Mouse (Mus musculus): Measurements from ENCODE around the gene Lrrc8c. TPM values are rescaled to one million over a fixed set of nuclear protein-coding genes. Genes with fewer than 3 reads are reported as not detected.
A peak's percentile ranks its signal among the peaks of the same experiment; 100 is the strongest.
"Not testable (repeated sequence)": the region's sequence is repeated elsewhere in the genome, so short reads cannot be mapped to it uniquely, and the experiment has no call there.

The Lrrc8c gene
- polyA plus RNA-seq, 1 experiment from 2014 or later, result 13.5 TPM

GRCm38 (mm10) chr5:105625504-105626150 is 106.4 kb downstream of the Lrrc8c start:
- Histone ChIP-seq H3K27me3 (ENCODE audit: control insufficient read depth, insufficient read depth, low read length) (no peaks in the 10 kb centered on the region), H3K36me3 (replicated peaks; ENCODE audit: control insufficient read depth, insufficient read depth, low read depth, low read length) (no peaks in the 10 kb centered on the region), H3K9me3 (replicated peaks; ENCODE audit: control insufficient read depth, low read length) (no peaks in the 10 kb centered on the region), H3K27ac (replicated peaks; ENCODE audit: low read depth, low read length) (no peak overlapping the region), H3K9ac (replicated peaks; ENCODE audit: low read length) (no peak overlapping the region), H3K4me1 (ENCODE audit: control insufficient read depth, insufficient read depth, low read length) (no peaks in the 10 kb centered on the region), H3K4me2 (ENCODE audit: low read depth, low read length) (no peak overlapping the region), H3K4me3 (ENCODE audit: low read depth, low read length) (no peak overlapping the region)
- ATAC-seq (replicated peaks; ENCODE audit: insufficient number of reproducible peaks, low FRiP score, low TSS enrichment, low read depth) (no peak), DNase-seq (ENCODE audit: low spot score) (no peak)
- 54% methylated on average over 8 of the region's 8 CpGs for WGBS

GRCm38 (mm10) chr5:105626355-105626754 is 107.2 kb downstream of the Lrrc8c start:
- DNase-seq (ENCODE audit: low spot score) (peak; percentile 59), ATAC-seq (replicated peaks; ENCODE audit: insufficient number of reproducible peaks, low FRiP score, low TSS enrichment, low read depth) (peak; percentile 53)
- Histone ChIP-seq H3K36me3 (replicated peaks; ENCODE audit: control insufficient read depth, insufficient read depth, low read depth, low read length) (no peaks in the 10 kb centered on the region), H3K4me1 (ENCODE audit: control insufficient read depth, insufficient read depth, low read length) (no peaks in the 10 kb centered on the region), H3K27ac (replicated peaks; ENCODE audit: low read depth, low read length) (no peak overlapping the region), H3K27me3 (ENCODE audit: control insufficient read depth, insufficient read depth, low read length) (no peaks in the 10 kb centered on the region), H3K9ac (replicated peaks; ENCODE audit: low read length) (no peak overlapping the region), H3K4me2 (ENCODE audit: low read depth, low read length) (no peak overlapping the region), H3K4me3 (ENCODE audit: low read depth, low read length) (no peak overlapping the region), H3K9me3 (replicated peaks; ENCODE audit: control insufficient read depth, low read length) (no peaks in the 10 kb centered on the region)
- 15% methylated on average over 3 of the region's 3 CpGs for WGBS

- DNase-seq (ENCODE audit: low spot score), result no peak
- no peaks in the 10 kb centered on the region for H3K4me1 ChIP-seq (ENCODE audit: control insufficient read depth, insufficient read depth, low read length)
- WGBS, result 81% methylated on average over 5 of the region's 5 CpGs
- no peak overlapping the region for H3K9ac ChIP-seq (replicated peaks; ENCODE audit: low read length)
- no peak overlapping the region for H3K4me3 ChIP-seq (ENCODE audit: low read depth, low read length)
- no peak overlapping the region for H3K4me2 ChIP-seq (ENCODE audit: low read depth, low read length)
- no peak overlapping the region for H3K27ac ChIP-seq (replicated peaks; ENCODE audit: low read depth, low read length)
- no peaks in the 10 kb centered on the region for H3K36me3 ChIP-seq (replicated peaks; ENCODE audit: control insufficient read depth, insufficient read depth, low read depth, low read length)
- no peak for ATAC-seq (replicated peaks; ENCODE audit: insufficient number of reproducible peaks, low FRiP score, low TSS enrichment, low read depth)
- H3K27me3 ChIP-seq (ENCODE audit: control insufficient read depth, insufficient read depth, low read length), result no peaks in the 10 kb centered on the region
- no peaks in the 10 kb centered on the region for H3K9me3 ChIP-seq (replicated peaks; ENCODE audit: control insufficient read depth, low read length)
Measured at GRCm38 (mm10) chr5:105627093-105627492, 107.9 kb downstream of the Lrrc8c start.

GRCm38 (mm10) chr5:105629955-105630354 is 110.8 kb downstream of the Lrrc8c start:
- no peak for DNase-seq (ENCODE audit: low spot score)
- no peaks in the 10 kb centered on the region for H3K4me1 ChIP-seq (ENCODE audit: control insufficient read depth, insufficient read depth, low read length)
- H3K27ac ChIP-seq (replicated peaks; ENCODE audit: low read depth, low read length), result no peak overlapping the region
- no peaks in the 10 kb centered on the region for H3K27me3 ChIP-seq (ENCODE audit: control insufficient read depth, insufficient read depth, low read length)
- no peak for ATAC-seq (replicated peaks; ENCODE audit: insufficient number of reproducible peaks, low FRiP score, low TSS enrichment, low read depth)
- H3K9ac ChIP-seq (replicated peaks; ENCODE audit: low read length), result no peak overlapping the region
- no peaks in the 10 kb centered on the region for H3K36me3 ChIP-seq (replicated peaks; ENCODE audit: control insufficient read depth, insufficient read depth, low read depth, low read length)
- no peaks in the 10 kb centered on the region for H3K9me3 ChIP-seq (replicated peaks; ENCODE audit: control insufficient read depth, low read length)
- 94% methylated on average over 1 of the region's 1 CpGs for WGBS
- H3K4me3 ChIP-seq (ENCODE audit: low read depth, low read length), result no peak overlapping the region
- no peak overlapping the region for H3K4me2 ChIP-seq (ENCODE audit: low read depth, low read length)

GRCm38 (mm10) chr5:105632066-105632465 is 112.9 kb downstream of the Lrrc8c start:
- Histone ChIP-seq H3K4me2 (ENCODE audit: low read depth, low read length) (no peak overlapping the region), H3K27ac (replicated peaks; ENCODE audit: low read depth, low read length) (no peak overlapping the region), H3K4me3 (ENCODE audit: low read depth, low read length) (no peak overlapping the region), H3K36me3 (replicated peaks; ENCODE audit: control insufficient read depth, insufficient read depth, low read depth, low read length) (no peaks in the 10 kb centered on the region), H3K4me1 (ENCODE audit: control insufficient read depth, insufficient read depth, low read length) (no peaks in the 10 kb centered on the region), H3K9me3 (replicated peaks; ENCODE audit: control insufficient read depth, low read length) (no peaks in the 10 kb centered on the region), H3K27me3 (ENCODE audit: control insufficient read depth, insufficient read depth, low read length) (no peaks in the 10 kb centered on the region), H3K9ac (replicated peaks; ENCODE audit: low read length) (no peak overlapping the region)
- DNase-seq (ENCODE audit: low spot score) (no peak), ATAC-seq (replicated peaks; ENCODE audit: insufficient number of reproducible peaks, low FRiP score, low TSS enrichment, low read depth) (no peak)
- 87% methylated on average over 10 of the region's 10 CpGs for WGBS

GRCm38 (mm10) chr5:105635576-105635975 is 116.4 kb downstream of the Lrrc8c start:
- 78% methylated on average over 6 of the region's 6 CpGs for WGBS
- H3K27me3 ChIP-seq (ENCODE audit: control insufficient read depth, insufficient read depth, low read length), result no peaks in the 10 kb centered on the region
- no peak overlapping the region for H3K27ac ChIP-seq (replicated peaks; ENCODE audit: low read depth, low read length)
- ATAC-seq (replicated peaks; ENCODE audit: insufficient number of reproducible peaks, low FRiP score, low TSS enrichment, low read depth) (no peak), DNase-seq (ENCODE audit: low spot score) (no peak)
- no peaks in the 10 kb centered on the region for H3K9me3 ChIP-seq (replicated peaks; ENCODE audit: control insufficient read depth, low read length)
- H3K4me1 ChIP-seq (ENCODE audit: control insufficient read depth, insufficient read depth, low read length), result no peaks in the 10 kb centered on the region
- no peak overlapping the region for H3K4me3 ChIP-seq (ENCODE audit: low read depth, low read length)
- H3K4me2 ChIP-seq (ENCODE audit: low read depth, low read length), result no peak overlapping the region
- H3K36me3 ChIP-seq (replicated peaks; ENCODE audit: control insufficient read depth, insufficient read depth, low read depth, low read length), result no peaks in the 10 kb centered on the region
- H3K9ac ChIP-seq (replicated peaks; ENCODE audit: low read length), result no peak overlapping the region

- no peak overlapping the region for H3K4me2 ChIP-seq (ENCODE audit: low read depth, low read length)
- no peaks in the 10 kb centered on the region for H3K4me1 ChIP-seq (ENCODE audit: control insufficient read depth, insufficient read depth, low read length)
- no peaks in the 10 kb centered on the region for H3K27me3 ChIP-seq (ENCODE audit: control insufficient read depth, insufficient read depth, low read length)
- no peaks in the 10 kb centered on the region for H3K9me3 ChIP-seq (replicated peaks; ENCODE audit: control insufficient read depth, low read length)
- H3K9ac ChIP-seq (replicated peaks; ENCODE audit: low read length), result no peak overlapping the region
- H3K4me3 ChIP-seq (ENCODE audit: low read depth, low read length), result no peak overlapping the region
- no peaks in the 10 kb centered on the region for H3K36me3 ChIP-seq (replicated peaks; ENCODE audit: control insufficient read depth, insufficient read depth, low read depth, low read length)
- ATAC-seq (replicated peaks; ENCODE audit: insufficient number of reproducible peaks, low FRiP score, low TSS enrichment, low read depth) (no peak), DNase-seq (ENCODE audit: low spot score) (no peak)
- H3K27ac ChIP-seq (replicated peaks; ENCODE audit: low read depth, low read length), result no peak overlapping the region
- 77% methylated on average over 11 of the region's 11 CpGs for WGBS
Measured at GRCm38 (mm10) chr5:105636484-105637191, 117.5 kb downstream of the Lrrc8c start.

- not testable (repeated sequence) for H3K9me3 ChIP-seq (replicated peaks; ENCODE audit: control insufficient read depth, low read length); H3K27ac ChIP-seq (replicated peaks; ENCODE audit: low read depth, low read length); H3K4me2 ChIP-seq (ENCODE audit: low read depth, low read length); DNase-seq (ENCODE audit: low spot score); ATAC-seq (replicated peaks; ENCODE audit: insufficient number of reproducible peaks, low FRiP score, low TSS enrichment, low read depth); H3K4me1 ChIP-seq (ENCODE audit: control insufficient read depth, insufficient read depth, low read length); H3K4me3 ChIP-seq (ENCODE audit: low read depth, low read length); H3K9ac ChIP-seq (replicated peaks; ENCODE audit: low read length); H3K27me3 ChIP-seq (ENCODE audit: control insufficient read depth, insufficient read depth, low read length); H3K36me3 ChIP-seq (replicated peaks; ENCODE audit: control insufficient read depth, insufficient read depth, low read depth, low read length)
- 94% methylated on average over 2 of the region's 2 CpGs for WGBS
Measured at GRCm38 (mm10) chr5:105638266-105638665, 119.1 kb downstream of the Lrrc8c start.
